Mouse (Mus musculus): ENCODE data around the gene Dhrs7b. TPM values are rescaled to one million over a fixed set of nuclear protein-coding genes. Genes with fewer than 3 reads are reported as not detected.
"Not testable (repeated sequence)": the region's sequence is repeated elsewhere in the genome, so short reads cannot be mapped to it uniquely, and the experiment has no call there.

Gene Dhrs7b
- 10 to 100 TPM; 27.6 to 30.0 (median 29.5) TPM for total RNA-seq (2022)

- DNase-seq (ENCODE audit: low spot score in 2 of 2): peak; percentile 77 to 91
Observed at GRCm38 (mm10) chr11:60830433-60831052, at the start of gene Dhrs7b. Gene Dhrs7b (plus strand): TSS chr11:60830631.

DNA sequence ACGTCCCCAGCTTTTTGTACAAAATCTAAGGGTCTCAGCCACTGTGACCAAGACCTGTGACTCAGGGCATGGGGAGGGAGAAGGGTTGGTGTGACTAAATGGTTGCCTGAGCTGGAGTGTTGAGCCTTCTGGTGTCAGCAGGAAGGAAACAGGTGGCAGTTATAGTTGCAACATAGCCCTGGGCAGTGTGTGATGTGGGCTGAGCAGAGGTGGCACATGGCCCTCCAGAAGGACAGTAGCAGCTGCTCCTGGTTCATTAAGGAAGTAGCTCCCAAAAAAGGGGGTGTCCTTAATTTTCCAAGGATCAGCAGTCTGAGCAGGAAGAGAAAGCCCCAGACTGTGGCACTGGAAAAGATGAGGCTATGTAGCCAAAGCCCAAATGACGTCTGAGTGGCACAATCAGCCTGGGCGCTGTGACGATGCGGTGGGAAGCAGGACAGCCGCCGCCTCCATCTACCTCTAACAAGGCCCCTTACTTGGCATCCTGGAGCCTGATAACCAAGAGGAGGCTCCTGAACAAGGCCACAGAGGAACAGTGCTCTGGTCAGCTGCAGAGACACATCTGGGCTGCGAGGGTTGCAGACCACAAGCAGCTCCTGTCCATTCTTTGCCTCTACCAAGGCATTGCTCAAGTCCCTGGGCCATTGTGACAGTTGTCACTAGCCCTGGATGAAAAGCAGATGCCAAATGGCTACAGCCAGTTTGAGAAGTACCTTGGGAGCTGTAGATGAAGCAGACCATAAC, 46.1 kb upstream of the Dhrs7b start:
- no peak for DNase-seq (ENCODE audit: low spot score in 2 of 2)

DNA sequence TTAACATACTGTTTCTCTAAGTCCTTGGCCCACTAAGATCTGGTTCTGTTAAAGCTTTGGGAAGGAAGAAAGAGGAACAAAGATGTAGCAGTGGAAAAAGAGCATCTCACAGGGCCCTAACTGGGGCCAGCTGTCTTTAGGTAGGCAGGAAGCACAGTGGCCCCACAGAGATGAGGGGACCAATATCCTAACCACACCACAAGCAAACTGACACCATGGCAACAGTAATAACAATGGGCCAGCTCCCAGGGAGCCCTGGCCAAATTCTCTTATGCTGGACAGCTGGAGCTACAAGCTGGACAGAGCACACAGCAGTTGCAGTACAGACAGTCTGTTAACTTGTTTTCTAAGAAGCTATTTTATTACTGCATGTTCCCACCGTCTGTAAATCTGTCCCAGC, 42.8 kb upstream of the Dhrs7b start:
- no peak for DNase-seq (ENCODE audit: low spot score in 2 of 2)

DNA sequence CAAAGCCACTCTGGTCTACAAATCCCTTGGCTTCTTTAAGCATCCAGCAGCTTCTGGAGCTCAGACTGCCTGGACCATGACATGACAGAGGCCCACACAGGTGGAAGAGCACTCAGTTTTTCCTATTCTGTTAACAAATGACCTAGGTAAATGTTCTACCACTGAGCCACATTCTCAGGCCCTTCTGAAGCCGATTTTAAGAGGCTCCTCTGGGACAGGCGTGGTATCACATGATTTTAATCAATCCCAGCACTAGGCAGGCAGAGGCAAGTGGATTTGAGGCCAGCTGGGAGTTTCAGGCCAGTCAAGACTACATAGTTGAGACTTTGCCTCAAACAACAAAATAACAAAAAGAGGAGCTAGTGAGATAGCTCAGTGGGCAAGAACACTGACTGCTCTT, 40.0 kb upstream of the Dhrs7b start:
- DNase-seq (ENCODE audit: low spot score in 2 of 2): no peak

GRCm38 (mm10) chr11:60796342-60796741, 34.1 kb upstream of the Dhrs7b start:
- no peak for DNase-seq (ENCODE audit: low spot score in 2 of 2)

- no peak for DNase-seq (ENCODE audit: low spot score in 2 of 2)
Observed at GRCm38 (mm10) chr11:60799977-60800376, 30.5 kb upstream of the Dhrs7b start.

- DNase-seq (ENCODE audit: low spot score in 2 of 2): no peak
Observed at GRCm38 (mm10) chr11:60800892-60801291, 29.5 kb upstream of the Dhrs7b start.

DNA sequence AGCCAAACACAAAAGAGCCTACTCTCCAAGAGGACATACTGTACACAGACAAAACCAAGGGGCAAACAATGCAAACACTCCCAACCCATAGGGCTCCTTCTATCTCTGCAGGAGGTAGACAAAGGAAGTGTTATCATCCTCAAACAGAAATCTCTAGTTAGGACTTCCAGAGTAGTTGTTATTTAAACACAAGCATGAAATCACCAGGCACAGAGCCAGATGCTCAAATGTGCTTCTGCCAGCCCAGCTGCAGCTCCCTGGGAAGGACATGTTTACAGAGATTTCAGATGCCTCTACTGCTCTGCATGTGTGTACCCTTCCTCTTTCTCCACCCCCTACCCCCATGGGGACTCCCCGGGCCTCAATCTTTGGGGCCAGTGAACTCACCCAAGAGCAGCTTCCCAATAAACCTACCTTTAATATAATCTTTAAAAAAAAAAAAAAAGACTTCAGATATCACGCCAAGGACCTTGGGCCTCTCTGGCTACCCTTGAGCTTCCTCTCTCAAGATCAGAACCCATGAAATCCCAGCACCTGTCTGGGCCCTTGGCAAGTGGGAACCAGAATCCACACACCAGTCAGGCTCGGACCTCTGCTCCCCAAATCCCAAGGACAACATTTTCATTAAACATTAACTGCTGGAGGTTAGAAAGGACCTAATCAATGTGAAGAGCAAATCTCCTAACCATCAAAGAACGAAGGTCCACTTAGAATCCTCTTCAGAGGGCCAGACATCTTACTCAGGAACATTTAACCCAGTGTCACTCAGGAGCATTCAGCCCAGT, 22.0 kb upstream of the Dhrs7b start:
- no peak for DNase-seq (ENCODE audit: low spot score in 2 of 2)

DNA sequence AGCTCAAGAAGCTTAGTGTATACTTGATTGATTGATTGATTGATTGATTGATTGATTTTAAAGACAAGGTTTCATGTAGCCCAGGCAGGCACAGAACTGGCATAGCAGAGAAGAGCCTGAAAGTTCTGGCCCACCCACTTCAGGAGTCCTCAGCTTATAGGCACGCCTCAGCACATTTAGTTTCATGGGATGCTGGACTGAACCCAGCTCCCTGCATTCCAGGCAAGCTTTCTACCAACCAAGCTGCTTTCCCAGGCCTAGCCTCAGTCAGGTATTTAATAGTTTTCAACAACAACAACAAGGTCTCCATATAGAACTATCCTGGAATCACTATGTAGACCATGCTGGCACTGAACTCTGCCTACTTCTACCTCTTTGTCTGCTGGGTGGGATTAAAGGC, 20.9 kb upstream of the Dhrs7b start:
- no peak for DNase-seq (ENCODE audit: low spot score in 2 of 2)

- DNase-seq (ENCODE audit: low spot score in 2 of 2): no peak
Observed at GRCm38 (mm10) chr11:60810046-60810965, 20.1 kb upstream of the Dhrs7b start.

DNA sequence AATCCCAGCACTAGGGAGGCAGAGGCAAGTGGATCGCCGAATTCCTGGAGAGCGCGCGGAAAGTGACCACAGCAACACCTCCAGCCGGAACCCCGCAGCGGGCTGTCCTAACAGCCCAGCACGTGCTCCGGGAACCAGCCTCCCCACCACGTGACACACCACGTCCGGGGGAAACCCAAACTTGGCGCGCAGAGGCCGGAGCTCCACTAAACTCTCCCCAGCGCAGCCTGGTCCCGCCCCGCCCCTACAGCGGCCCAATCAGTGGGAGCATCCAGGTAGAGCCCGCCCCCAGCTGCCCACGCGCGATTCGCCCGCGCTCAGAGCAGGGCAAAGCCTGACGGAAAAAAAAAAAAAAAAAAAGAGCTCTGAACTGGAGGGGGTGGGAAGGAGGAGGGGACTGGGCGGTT, 19.4 kb upstream of the Dhrs7b start:
- DNase-seq (ENCODE audit: low spot score in 2 of 2): peak; percentile 67 to 89

GRCm38 (mm10) chr11:60811618-60812017, 18.8 kb upstream of the Dhrs7b start, which contains the start of gene Shmt1:
Gene Shmt1 (minus strand): TSS chr11:60811718.
- DNase-seq (ENCODE audit: low spot score in 2 of 2): not testable (repeated sequence)

DNA sequence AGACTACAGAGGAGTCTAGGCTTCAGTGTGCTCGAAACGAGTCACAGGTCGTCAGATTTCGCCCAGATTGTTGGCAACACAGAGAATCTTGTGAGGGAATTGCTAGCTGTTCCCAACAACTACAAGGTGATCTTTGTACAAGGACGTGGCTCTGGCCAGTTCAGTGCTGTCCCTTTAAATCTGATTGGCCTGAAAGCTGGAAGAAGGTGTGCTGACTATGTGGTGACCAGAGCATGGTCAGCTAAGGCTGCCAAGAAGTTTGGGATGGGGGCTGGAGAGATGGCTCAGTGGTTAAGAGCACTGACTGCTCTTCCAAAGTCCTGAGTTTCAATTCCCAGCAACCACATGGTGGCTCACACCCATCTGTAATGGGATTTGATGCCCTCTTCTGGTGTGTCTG, 14.0 kb upstream of the Dhrs7b start:
- no peak for DNase-seq (ENCODE audit: low spot score in 2 of 2)

GRCm38 (mm10) chr11:60823771-60824170, 6.7 kb upstream of the Dhrs7b start:
- no peak for DNase-seq (ENCODE audit: low spot score in 2 of 2)

GRCm38 (mm10) chr11:60825191-60825590, 5.2 kb upstream of the Dhrs7b start:
- no peak for DNase-seq (ENCODE audit: low spot score in 2 of 2)

- no peak for DNase-seq (ENCODE audit: low spot score in 2 of 2)
Observed at GRCm38 (mm10) chr11:60826700-60827099, 3.7 kb upstream of the Dhrs7b start.

DNA sequence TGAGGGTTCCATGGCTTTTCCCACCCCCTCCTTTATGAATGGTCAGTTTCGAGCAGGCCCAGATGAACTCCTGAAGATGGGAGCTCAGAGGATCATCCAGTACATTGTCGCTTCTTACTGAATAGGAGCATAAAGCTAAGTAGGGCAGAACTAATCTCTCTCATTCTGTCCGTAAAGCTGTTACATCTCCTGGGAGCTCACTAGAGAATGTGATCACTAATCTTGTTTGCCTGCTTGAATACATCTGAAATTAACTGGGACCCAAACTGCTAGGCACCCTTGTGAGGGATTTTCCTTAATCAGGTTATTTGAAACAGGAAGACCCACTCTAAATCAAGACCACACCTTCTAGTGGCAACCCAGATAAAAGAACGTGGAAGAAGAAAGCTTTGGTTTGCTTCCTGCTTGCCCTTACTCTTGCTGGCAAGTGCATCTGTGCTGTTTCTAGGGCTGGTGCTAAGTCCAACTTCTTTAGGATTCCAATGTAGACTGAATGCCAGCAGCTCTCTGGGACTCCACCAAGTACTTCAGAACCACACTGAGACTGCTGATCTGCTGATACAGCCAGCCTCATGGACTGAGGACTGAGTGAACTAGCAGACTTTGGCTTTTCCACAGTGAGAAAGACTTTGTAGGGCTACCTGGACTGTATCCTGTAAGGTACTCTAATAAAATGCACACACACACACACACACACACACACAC, 3.0 kb upstream of the Dhrs7b start:
- DNase-seq (ENCODE audit: low spot score in 2 of 2): no peak

DNA sequence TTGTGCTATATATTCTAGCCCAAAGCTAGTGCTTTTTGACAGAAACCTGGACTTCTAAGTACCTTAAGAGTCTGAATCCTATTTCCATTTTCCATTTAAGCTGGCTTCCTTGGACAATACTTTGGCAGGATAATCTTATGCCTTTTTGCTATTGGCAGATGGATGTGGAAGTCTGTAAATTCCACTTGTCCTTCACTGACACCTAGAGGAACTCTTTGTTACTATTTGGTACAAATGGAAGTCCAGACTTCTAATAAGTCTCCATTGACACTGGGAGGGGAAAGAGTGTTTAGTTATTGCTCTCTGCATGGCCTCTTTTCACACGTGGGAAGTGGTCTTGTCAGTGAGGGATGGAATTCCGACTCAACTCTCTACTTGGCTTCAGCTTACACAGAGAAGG, 1.5 kb upstream of the Dhrs7b start:
- DNase-seq (ENCODE audit: low spot score in 2 of 2): no peak

- no peak for DNase-seq (ENCODE audit: low spot score in 2 of 2)
Observed at GRCm38 (mm10) chr11:60836897-60837296, 6.5 kb downstream of the Dhrs7b start.

GRCm38 (mm10) chr11:60837644-60838406, 7.4 kb downstream of the Dhrs7b start:
- no peak for DNase-seq (ENCODE audit: low spot score in 2 of 2)
